Mouse (Mus musculus): ENCODE results near the gene Ttc13.

The Ttc13 gene

DNA sequence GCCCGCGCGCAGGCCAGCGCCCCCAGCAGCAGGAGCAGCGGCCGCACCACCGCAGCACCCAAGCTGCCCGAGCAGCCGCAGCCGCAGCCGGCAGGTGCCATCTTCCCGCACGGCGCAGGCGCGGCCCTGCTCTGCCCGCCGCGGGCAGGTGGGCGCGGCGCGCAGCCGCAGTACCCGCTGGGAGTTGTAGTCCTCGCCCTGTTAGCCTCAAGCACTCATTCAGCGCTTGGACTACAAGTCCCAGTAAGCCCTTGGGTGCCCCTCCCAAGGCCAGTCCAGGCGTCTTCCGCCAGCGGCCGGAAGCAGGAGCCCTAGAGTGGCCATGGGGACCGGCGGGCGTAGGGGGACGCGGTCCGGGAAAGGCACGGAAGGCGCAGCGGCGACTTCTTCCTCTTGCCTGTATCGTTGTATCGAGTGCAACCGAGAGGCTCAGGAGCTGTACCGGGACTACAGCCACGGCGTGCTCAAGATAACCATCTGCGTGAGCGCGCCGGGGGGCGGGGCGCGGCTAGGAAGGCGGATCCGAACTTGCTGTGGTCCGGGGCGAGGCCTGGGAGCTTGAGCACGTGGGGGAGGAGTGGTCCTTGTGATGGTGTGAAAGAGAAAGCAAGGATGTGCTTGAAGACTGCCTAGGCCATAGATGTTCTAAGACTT, at the start of gene Ttc13, which contains the start of gene Arv1:
Ttc13 (minus strand) TSS at position 122 of the 654 bp plus-strand sequence.
Arv1 (plus strand) TSS at position 278 of the 654 bp plus-strand sequence.
- DNase-seq (ENCODE audit: low spot score in 2 of 2), result peak; percentile 96

DNA sequence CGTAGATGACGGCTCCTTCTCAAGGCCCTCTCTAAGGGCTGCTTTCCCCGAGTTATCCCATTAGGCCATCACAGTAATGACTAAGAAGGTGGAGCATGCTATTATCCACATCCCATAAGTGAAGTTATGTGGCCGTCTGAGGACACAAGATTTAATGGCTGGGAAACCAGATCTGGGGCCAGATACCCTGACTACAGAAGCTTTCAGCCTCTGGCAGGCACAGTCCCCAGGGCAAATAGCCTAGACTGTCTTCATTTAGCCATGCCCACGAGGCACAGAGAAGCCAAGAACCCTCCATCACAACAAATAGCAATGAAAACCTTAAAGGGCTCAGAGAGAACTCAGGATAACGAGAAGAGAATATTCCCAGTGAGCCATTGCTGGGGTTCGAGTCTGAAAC, 41.3 kb upstream of the Ttc13 start:
- no peak for DNase-seq (ENCODE audit: low spot score in 2 of 2)

DNA sequence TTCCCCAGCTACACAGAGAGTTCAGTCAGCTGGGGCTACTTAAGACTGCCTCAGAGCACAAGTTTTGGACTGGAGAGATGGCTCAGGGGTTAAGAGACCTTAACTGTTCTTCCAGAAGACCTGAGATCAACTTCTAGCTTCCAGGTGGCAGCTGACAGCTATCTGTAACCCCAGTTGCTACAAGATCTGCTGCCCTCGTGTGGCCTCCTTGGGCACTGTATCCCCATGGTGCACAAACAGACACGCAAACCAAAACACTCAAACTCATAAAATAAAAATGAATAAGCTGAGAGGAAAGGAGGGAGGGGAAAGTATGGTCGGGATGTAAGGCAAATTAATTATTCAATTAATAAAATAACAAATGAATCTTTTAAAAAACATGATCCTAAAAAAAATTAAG, 36.8 kb upstream of the Ttc13 start:
- no peak for DNase-seq (ENCODE audit: low spot score in 2 of 2)

DNA sequence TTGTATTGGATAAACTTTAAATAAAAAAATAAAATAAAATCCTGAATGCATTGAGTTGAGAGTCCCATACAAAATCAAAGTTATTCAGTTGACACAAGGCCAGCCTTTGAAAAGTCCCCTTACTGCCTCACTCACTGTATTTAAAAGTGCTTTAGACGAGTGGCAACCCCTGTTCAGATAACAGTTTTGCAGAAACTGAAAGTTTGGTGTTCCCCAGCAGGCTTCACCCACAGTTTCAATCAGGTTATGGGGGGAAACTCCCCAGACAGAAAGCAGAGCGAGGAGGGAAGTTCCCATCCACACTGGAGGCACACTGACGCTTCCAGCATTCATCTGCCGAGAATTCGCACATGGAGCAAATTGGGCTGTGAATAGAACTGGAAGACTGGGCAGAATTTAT, 34.8 kb upstream of the Ttc13 start:
- no peak for DNase-seq (ENCODE audit: low spot score in 2 of 2)

DNA sequence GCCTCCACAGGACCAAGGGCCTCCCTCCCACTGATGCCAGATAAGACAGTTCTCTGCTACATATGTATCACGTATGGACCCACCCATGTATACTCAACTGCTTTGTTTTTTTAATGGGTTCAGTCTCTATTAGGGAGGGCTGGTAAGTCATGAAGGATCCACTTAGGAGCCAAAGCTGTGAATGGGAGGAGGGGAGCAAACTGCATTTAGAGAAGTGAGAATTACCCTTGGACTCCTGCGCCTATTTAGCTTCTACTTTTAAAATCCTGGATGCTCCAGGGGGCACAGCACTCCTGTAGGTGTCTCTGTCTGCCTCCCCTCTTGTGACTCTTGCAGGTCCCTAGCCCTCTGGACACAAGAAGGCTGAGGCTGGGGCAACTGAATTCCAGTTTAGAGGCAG, 34.4 kb upstream of the Ttc13 start:
- no peak for DNase-seq (ENCODE audit: low spot score in 2 of 2)

DNA sequence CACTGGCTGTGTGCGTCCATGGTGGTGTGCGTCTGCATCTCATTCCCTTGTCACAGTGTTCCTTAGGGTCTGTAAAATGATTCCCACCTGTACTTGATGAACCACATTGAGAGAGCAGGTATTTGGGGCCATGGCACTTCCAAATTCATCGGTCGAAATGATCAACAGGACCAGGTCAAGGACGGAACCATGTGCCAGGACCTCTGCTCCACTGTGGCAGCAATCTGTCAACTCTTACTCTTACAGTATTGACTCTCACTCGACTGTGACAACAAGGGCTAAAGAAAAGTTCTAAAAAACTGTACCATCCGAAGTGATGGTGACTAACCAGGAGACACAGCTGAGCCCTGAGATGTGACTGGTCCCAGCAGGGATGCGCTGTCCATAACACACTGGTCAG, 33.7 kb upstream of the Ttc13 start:
- DNase-seq (ENCODE audit: low spot score in 2 of 2), result no peak

DNA sequence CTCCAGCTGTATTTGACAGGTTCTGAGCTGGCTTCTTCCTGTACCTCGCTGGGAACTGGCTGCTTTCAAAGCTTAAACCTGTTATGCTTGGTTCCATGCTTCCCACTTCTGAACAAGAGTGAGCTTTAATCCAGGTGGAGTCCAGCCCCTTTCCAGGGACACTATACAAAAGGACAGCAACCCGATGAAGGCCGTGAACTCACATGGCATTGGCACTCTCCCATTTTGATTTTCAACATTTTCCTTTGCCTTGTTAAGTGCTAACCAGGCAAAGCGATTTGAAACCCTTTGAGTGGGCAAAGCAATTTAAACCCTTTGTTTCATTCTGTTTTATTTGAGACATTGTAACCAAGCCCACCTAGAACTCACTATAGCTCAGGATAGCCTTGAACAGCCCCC, 33.0 kb upstream of the Ttc13 start:
- no peak for DNase-seq (ENCODE audit: low spot score in 2 of 2)

DNA sequence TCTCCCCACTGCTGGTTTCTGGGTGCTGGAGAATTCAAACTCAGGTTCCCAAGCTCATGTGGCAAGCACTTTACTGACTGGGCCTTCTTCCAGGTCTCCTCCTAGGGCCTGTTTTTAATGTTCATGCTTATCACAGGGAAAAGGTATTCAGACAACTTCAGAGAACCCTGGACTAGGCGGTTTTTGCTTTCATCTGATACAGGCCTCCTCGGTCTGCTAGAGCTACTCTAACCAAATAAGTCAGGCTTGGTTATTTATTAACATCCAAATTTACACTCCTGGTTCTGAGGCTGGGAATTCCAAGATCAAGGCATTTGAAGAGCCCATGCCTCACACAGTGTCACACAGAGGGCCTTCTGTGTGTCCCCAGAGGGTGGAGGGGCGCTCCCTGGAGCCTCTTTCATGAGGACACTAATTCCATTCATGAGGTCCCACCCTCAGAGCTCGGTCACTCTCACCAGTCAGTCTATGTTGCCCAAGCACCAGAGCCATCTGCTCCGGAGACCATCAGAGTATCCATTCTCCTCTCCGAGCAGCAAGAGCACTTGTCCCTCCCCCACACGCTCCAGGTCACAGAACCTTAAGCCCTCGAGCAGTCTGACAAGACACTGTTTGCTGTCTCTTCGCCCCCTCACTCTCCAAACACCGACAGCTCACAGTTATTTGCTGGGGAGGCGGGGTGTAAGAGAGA, 32.5 kb upstream of the Ttc13 start:
- no peak for DNase-seq (ENCODE audit: low spot score in 2 of 2)

DNA sequence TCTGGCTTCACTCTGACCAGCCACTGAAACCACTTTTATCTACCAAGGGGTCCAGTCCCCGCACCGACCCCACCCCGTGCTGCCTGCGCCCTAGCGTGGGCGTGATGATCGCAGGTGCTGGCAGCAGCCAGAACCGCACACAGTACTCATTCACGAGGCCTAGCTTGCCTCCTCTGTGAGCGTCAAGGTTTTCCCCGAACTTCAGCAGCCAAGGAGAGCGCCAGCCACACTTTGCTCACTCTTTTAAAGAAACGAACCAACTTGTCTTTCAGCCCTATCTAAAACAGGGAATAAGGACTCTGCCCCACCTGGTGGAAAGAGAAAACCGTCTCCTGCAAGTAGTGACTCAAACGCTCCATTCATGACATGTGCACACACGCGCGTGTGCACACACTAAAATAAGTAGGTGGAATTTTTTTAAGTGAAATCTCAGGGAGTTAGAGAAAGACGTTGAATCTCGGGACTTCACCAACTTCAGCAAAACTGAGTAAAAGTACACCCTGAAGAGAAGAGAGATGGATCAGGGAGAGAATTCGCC, 30.6 kb upstream of the Ttc13 start:
- DNase-seq (ENCODE audit: low spot score in 2 of 2), result no peak

DNA sequence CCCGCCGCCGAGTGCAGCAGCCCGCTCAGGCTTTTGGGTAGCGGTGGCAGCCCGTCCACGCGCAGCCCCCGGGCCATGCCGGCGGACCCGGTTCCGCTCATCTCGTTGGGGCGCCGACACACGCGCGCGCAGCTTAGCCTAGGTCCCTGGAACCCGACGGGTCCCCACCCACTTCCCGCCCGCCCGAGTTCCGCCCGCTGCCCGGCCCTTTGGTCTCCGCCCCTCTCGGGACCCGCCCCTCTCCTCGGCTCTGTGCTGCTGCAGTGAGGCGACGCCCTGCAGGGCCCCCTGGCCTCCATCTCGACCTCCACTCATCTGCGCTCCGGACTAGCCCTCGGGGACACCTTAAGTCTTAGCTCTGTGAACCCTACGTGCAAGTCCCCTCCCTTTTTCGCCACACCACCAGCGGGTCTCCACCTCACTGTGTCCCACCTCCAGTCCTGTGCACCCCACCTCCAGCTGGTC, 30.0 kb upstream of the Ttc13 start, which contains the start of gene Fam89a:
Fam89a (minus strand) TSS at position 124 of the 465 bp plus-strand sequence.
- no peak for DNase-seq (ENCODE audit: low spot score in 2 of 2)

DNA sequence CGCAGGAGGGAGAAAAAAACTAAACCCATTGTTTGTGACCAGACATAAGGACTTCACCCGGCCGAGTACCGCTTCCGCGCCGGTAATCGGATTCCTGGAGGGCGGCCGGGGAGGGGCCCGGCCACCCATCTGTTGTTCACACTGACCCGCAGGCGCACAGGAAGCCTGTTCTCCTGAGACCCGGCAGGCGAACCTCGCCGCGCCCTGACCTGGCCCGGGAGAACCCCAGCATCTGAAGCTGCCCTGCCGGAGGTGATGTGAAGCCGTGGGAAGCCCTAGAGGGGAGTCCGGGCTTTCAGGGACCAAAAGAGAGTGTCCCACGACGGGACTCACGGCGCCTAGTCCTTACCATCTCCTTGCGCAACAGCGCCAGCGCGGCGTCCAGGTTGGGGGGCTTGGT, 29.4 kb upstream of the Ttc13 start:
- no peak for DNase-seq (ENCODE audit: low spot score in 2 of 2)

DNA sequence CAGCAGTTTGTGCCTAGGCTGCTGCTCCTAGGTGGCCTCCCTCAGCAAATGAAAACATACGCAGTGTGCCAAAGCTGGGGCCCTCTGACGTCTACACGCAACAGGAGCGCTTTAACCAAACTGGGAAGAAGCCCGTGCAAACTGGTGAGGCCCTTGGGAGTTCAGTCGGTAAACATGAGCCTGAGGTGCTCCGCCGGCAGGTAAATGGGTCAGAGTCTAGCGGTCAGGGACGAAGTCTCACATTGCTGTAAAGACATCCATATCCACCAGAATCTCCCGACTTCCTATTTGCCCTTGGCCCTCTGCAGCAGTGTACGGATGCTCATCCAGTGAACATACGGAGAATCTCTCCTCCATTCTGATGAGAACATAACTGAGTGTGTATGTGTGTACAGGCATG, 24.9 kb upstream of the Ttc13 start:
- DNase-seq (ENCODE audit: low spot score in 2 of 2), result no peak

DNA sequence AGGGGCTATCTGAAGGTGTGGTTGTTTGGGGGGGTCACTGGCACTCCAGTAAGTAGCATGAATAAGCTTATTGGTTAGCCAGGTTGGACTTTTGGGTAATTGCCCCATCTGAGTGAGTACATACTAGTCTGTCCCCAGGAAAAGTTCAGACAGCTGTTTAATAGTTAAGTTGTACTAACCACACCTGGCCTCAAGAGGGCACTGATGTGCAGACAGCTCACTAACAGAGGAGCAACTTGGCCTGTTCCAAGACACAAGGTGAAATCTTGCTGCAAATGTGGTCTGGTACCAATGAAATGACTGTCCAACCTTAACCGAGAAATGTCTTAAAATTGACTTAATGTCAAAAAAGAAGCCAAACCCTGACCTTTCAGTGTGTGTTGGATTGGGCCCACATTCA, 17.5 kb upstream of the Ttc13 start:
- DNase-seq (ENCODE audit: low spot score in 2 of 2), result no peak

DNA sequence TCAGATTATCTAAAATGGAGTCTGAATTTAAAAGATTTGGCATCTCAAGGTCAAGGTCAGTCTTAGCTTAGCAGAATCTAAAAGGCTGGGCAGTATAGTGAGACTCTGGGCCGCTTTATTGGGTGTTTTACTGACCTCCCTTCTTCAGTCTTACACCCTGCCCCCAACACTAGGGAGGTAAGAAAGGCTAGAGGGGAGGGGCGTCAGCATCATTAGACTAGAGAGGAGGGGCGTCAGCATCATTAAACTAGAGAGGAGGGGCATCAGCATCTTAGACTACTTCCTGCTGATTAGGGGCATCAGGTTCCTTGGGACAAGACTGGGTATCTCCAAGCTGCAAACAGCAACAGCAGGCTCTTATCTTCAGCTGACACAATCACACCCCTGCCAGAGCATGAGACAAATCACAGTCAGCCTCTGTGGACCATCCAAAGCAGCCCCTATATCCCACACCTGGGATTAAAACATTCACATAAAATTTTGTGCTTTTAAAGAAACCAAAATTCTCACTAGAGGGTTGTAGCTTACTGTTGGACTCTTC, 13.7 kb upstream of the Ttc13 start:
- no peak for DNase-seq (ENCODE audit: low spot score in 2 of 2)

DNA sequence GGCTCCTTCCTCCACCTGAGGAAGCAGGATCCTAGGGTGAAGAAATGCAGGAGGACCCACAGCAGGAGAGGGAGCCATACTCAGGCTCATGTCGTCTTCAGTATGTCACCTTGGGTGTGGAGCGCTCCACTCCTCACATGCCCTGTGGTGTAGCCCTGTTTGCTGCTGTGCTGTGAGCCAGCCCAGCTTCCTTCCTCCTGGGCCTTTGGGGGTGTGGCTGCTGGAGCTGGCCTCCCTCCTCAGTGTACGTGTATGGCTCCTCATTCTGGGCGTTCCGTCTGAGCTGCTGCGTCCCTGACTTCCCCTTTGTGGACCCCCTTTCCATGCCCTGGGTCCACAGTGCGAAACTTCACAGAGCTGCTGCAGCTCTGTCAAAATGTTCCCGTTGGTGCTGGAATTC, 11.0 kb upstream of the Ttc13 start:
- no peak for DNase-seq (ENCODE audit: low spot score in 2 of 2)

DNA sequence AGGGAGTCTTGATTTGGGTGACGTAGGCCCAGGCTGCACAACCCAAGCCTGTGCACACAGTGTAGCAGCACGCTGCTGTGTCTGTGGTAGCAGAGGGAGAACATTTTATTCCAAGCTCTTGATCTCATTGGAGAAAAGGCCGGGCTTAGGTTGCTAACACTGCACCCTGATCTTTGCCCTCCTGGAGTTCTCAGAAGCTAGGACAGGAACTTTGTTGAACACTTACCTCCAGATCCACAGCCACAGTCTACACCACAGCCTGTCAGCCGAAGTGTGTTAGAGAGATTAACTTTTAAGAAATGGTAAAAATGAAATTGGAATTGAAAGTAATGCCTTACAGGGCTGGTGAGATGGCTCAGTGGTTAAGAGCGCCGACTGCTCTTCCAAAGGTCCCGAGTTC, 2.5 kb upstream of the Ttc13 start:
- no peak for DNase-seq (ENCODE audit: low spot score in 2 of 2)

DNA sequence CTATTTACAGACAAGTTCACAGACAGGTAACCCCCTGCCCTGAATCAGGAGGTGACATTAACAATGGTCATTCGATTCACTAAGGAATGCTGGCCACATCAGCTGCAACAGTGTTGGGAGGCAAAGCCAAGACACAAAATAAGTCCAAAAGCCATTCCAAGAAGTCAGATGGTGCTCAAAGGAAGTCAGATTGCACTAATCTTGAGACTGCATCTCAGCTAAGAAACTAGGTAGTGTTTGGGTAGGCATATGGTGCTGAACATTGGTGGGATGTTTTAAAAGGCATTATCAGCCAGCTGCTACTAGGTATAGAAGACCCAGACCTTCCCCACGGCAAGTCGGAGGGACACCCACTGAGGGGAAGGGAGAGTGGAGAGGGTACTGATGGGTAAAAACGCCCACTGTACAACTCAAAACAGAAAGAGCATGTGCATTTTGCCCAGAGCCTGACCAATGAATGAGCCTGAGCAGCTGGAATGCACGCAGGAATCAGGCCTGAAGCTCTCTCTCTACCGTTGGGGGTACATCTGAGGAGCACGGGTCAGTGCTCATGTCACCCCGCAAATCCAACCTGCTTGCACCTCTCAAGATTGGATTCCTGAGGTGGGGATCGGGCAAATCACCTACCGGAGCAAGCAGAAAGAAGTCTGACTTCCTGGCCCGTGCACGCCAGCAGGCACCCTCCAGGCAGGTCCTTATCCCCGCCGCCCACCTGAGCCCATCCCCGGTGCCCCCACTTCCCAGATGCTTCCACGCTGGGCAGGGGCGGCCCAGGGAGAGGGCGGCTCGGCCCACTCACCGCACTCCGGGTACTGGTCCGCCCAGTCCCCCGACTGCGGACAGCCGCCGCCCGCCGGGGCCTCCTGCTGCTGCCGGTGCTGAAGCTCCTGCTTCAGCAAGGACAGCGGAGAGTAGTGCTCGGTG, 583 bp downstream of the Ttc13 start:
- DNase-seq (ENCODE audit: low spot score in 2 of 2), result peak in 1 of 2 experiments; percentile 28

DNA sequence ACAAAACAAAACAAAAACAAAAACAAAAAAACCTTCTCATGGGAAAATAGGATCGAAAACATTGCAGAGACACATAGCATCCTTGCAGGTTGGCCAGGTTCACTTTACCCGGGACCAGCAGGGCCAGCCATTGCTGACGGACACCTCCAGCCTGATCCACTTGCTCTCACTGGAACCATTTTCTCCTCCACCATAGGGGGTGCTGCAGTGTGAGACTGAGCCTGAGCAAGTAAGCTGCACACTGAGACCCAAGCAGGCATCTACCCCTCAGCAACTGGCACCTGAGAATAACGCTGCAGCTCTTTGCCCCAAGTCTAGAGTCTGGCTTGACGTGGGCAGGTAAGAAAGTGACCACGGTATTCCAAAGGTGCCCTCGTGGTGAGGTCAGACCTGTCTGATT, 1.6 kb downstream of the Ttc13 start:
- no peak for DNase-seq (ENCODE audit: low spot score in 2 of 2)

DNA sequence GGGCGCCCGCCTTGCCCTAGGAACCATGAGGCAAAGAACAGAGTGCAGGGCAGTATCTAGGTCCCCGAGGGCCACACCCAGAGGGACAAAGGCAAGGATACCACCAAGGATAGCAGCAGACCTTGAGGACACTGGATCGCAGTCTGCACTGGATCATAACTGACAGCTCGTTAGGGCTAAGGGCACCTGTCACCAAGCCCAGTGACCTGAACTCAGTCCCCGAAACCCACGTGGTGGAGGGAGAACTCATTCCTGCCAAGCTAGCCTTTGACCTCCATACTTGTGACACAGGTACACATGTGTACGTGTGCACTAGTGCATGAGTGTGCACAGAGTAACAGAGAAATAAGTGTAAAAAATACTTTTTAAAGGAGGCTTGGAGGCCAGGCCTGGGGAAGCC, 6.0 kb downstream of the Ttc13 start:
- DNase-seq (ENCODE audit: low spot score in 2 of 2), result no peak

DNA sequence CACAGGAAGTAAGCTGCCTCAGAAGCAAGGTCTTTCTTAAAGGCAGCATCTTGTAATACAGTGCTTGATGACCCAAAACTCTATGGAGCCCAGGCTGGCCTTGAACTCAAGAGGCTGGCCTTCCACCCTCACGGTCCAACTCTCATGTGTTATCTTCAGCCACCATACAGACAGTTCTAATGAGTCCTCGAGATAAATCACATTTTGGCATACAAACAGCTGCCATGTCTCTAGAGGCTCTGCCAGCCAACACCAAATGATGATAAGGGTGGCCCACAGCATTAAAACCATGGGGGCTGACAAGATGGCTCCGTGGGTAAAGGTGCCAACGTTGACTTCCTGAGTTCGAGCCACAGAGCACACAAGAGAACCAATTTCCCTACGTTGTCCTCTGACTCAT, 8.6 kb downstream of the Ttc13 start:
- DNase-seq (ENCODE audit: low spot score in 2 of 2), result no peak

DNA sequence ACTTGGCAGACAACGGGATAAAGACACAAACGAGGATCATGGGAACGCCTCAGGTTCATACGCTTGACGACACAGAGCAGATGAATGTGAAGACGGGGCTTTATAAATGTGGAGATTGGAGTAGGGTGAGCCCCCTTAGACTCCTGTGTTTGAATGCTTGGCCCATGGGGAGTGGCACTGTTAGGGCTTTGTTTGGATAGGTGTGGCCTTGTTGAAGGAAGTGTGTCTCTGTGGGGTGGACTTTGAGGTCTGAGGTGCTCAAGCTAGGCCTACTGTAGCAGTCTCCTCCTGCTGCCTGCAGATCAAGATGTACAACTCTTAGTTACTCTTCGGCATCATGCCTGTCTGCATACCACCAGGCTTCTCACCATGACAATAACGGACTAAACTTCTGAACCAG, 16.0 kb downstream of the Ttc13 start:
- no peak for DNase-seq (ENCODE audit: low spot score in 2 of 2)

DNA sequence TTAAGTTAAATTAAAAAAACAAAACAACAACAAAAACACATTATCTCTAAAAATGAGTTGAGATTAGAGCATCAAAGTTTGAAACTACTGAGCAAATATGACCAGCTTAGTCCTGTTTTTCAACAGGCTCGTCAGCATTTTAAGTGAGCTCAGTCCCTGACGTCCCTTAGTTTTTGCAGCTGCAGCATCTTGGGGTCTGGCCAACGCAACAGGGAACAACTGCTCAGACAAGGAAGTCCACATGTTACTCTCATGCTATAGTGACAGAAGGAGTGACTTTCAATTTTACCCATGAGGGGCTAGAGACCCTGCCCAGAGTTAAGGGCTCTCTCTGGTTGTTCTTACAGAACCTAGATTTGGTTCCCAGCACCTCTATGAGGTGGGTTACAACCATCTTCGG, 17.4 kb downstream of the Ttc13 start:
- DNase-seq (ENCODE audit: low spot score in 2 of 2), result no peak

All from frontal cortex, postnatal 36 days (tissue).